Mouse (Mus musculus): ENCODE measurements around the gene Olfr157.
"Not testable (repeated sequence)": the region's sequence is repeated elsewhere in the genome, so short reads cannot be mapped to it uniquely, and the experiment has no call there.

The Olfr157 gene

GRCm38 (mm10) chr4:43798936-43799335 is 41.1 kb downstream of the Olfr157 start:
- DNase-seq (ENCODE audit: low spot score in 2 of 2): no peak

GRCm38 (mm10) chr4:43795844-43796243 is 44.2 kb downstream of the Olfr157 start:
- not testable (repeated sequence) for DNase-seq (ENCODE audit: low spot score in 2 of 2)

DNA sequence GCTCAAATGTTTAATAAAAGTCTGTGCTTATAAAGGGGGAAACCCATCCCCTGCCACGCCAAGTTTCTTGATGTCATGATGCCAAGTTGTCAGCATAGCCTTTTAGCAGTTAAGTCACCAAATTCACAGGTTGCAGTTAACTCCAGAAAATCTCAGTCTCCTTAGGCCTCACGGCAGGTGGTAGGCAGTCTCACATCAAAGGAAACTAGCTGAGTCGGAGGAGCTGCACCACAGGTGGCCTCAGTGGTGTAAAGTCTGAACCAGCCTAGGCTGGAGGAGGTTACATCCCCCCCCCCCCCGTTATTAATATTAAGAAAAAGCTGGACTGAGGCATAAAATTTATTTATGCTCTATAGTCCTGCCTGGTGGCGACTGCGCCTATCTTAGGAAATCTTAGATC is 44.7 kb downstream of the Olfr157 start:
- DNase-seq (ENCODE audit: low spot score in 2 of 2): no peak

Data from urinary bladder, postnatal 4 days (tissue).